Mouse (Mus musculus) stomach, postnatal 0 days (tissue): Measurements from ENCODE around the gene Fbxl7.

Experiments used
- CTCF ChIP-seq: IDR thresholded peaks from 2 replicates; pipeline ENCODE4 v1.5.1; 2016; ENCODE audit warnings: antibody characterized with exemption, low read depth, mild to moderate bottlenecking, moderate library complexity
- EP300 ChIP-seq: optimal IDR thresholded peaks from 2 replicates; pipeline ENCODE3; 2016; ENCODE audit warnings: antibody characterized with exemption

DNA sequence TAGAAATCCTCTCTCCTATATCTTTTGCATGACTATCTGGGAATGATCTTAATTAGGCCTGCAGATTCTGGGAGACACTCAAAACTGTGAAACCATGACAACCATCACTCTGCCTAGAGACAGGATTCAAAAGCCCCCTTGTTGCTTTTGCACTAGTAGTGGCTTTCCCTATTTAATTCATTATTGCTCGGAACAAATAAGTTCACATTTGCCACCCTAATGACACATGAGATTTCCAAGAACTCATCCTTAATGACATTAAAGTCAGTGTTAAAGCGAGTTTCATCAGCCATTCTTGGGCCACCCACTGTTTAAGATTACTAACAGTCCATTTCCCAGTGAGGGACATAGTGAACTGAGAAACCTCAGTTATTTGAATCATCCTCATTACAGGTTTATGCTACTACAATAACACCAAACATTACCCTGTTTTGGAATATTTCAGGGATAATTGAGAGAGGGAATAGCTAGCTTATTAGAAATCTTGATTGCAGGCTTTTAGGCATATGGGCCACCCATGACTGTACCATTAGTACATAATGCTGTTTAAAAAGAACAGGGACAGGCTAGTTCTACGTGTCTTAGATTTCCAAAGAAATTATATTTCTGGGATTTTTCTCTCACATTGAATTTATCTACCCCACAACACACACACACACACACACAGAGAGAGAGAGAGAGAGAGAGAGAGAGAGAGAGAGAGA lies 361.2 kb downstream of the Fbxl7 start:
- TF ChIP-seq CTCF = no peak
- no peak for TF ChIP-seq EP300
